Mouse (Mus musculus) skeletal muscle tissue, adult 2 months (tissue): ENCODE data around the gene Ndc80.
"Not testable (repeated sequence)": the region's sequence is repeated elsewhere in the genome, so short reads cannot be mapped to it uniquely, and the experiment has no call there.

Source experiments
- DNase-seq: peaks from one replicate; pipeline ENCODE4 v3.0.0-alpha.2; 2012; ENCODE audit warnings: low read depth, low spot score

Ndc80 gene

DNA sequence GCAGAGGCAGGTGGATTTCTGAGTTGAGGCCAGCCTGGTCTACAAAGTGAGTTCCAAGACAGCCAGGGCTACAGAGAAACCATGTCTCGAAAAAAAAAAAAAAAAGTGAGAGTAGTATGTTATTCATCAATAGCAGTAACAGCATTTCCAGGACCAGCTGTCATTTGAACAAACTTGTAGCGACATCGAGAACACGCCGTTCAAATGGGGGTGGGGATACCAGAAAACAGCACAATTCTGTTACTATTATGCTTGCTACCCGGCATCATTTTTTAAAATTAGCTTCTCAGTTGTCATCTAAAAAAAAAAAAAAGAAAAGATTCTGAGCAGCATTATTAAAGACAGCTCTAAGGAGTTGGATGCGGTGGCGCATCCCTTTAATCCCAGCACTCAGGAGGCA, 49.2 kb downstream of the Ndc80 start:
- no peak for DNase-seq

DNA sequence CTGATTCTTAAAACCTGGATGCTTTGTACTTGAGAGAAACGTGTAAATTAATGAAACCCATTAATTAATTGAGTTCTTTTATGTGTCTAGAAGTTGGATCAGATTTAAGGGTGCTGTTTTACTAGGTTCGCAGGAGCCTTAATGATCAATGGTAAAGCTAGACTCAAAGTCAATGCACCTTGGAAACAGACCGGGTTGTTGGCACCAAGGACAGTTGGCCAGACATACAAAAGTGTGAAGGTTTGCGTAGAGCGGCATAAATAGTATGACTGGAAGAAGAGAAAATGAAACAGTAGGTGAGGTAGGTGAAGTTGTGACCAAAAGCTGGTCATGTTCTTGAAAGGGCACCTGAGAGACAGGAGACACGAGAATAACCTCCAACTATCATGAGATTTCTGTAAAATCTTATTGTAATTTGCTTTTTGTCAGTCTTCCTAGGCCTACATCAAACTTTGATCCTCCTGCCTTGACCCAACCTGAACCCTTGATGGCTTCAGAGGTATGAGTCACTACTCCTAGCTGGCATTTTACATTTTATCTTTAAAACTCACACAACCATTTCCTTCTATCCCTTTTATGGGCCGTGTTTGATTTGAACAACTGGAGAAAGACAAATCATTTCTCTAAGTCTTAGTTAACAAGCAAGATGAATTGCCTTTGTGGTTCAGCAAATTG, 50.2 kb downstream of the Ndc80 start:
- DNase-seq, result no peak

DNA sequence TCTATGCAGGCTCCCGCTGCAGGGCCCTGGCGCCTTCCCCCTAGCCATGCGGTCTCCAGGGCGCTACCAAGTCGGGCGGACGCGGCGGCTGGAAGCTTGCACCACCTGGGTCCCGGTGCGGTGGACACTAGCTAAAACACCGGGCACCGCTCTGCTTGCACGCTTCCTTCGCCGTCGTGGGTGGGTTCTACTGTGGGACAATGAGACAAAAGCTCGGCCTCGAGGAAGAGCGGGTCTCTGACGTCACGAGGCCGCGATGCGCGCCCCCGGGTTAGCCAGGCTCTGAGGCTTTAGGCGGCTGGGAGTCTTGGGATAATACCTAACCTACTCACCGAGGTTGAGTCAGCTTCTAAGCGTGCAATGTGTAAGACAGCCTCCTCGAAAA, 51.0 kb downstream of the Ndc80 start:
- peak; percentile 33 for DNase-seq

DNA sequence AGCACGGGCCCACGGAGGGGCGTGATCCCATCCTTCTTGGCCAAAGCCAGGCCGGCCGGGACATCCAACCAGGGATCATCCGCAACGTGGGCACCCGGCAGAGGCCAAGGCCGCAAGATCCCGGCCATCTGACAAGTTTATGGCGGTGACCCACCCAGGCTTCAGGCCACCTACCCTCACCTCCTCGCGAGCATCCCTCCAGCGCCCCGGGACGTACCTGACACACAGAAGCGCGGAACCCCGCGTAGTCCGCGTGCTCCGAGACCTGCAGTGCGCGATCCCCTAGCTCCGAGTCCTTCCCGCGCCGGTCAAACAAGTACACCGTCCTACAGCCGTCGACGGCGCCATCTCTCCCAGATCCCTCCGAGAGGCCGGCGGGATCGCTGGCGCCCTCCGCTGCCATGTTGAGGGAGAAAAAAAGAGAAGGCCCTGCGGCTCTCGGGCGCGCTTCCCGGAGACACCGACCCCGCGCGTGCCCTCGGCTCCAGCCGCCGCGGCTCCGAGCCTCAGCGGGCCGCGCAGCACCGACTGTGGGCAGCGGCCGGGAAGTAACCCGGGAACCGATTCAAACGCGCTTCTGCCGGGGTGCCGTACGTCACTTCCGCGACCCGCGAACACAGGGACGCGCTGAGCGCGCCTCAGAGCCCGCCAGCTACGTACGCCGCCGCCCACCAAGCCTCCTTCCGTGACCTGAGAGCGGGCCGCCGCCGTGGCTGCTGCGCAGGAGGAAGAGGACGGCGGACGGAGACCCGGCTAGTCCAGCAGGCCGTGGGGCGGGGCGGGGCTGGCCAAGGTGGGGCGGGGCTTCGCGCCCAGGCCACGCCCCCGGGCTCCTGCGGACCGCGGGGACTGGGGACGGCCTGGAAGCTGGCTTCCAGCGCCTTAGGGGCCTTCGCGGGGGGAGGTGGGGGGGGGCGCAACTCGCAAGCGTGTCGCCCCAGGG, 51.6 kb downstream of the Ndc80 start, which contains the start of gene Smchd1:
Gene Smchd1 (minus strand): TSS at position 582 of the 943 bp plus-strand sequence.
- peak; percentile 91 for DNase-seq

DNA sequence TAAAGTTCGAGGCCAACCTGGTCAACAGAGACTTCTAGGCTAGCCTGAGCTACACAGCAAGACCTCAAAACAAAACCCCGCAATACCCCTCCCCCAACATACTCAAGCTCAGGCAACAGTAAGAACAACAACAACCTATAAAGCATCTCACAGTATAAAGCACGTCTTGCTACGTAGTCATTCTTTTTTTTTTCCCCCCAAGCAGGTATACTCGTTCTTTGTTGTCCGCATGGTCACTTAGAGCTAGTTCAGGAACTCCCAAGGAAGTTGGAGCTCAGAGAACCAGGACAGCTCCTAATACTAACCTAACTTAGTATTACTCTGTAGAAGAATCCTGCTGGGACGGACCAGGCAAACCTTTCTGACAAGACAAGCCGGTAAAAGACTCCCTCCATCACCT, 52.5 kb downstream of the Ndc80 start:
- DNase-seq, result no peak

DNA sequence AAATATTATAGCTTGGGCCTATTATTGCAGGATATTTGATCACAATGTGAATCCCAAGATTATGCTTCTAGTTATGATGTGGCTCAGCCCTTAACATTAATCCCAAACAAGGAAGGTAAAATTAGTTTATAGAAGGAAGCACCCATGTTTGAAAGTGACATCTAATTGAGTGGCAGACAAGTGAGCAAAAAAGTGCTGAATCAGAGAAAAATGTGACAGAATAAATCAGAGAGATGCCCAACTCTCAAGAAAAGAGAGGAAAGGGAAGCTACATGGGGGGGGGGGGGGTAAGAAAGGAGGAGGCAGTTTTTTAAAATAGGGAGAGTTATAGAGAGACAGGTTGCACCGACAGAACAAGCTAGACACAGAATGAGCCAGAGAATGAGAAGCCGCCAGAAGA, 55.4 kb downstream of the Ndc80 start:
- no peak for DNase-seq

DNA sequence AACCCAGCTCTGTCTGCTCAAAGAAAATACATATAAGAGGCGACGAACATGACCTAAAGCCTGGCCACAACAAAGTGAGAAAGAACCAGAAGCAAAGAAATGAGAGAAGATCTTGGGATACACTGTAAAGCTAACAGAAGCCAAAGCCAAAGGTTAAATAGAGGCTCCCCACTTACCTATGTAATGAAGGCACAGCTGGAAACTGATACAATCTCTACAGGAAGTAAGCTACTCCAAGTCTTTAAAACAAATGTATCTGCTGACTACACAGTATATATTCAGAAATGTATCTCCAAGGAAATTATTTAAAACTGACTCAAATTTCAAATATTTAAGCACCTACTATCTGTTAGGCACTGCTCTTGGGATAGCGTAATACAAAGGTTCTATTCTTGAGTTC, 66.3 kb downstream of the Ndc80 start:
- no peak for DNase-seq

DNA sequence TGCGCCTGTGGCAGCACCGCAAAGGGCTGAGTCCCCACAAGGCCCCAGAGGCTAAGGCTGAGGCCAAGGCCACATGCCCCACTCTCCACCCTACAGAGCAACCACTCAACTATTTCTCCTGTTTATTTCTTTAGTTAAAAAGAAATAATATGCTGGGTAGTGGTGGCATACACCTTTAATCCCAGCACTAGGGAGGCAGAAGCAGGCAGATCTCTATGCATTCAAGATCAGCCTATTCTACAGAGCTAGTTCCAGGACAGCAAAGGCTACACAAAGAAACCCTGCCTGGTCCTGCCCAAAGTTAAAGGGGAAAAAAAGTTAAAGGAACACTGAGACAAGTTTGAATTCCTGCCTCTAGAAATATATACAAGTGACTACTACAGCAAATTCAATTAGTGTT, 66.8 kb downstream of the Ndc80 start, which contains the start of gene Gm4707:
Gene Gm4707 (minus strand): TSS at position 101 of the 400 bp plus-strand sequence.
- DNase-seq, result no peak

DNA sequence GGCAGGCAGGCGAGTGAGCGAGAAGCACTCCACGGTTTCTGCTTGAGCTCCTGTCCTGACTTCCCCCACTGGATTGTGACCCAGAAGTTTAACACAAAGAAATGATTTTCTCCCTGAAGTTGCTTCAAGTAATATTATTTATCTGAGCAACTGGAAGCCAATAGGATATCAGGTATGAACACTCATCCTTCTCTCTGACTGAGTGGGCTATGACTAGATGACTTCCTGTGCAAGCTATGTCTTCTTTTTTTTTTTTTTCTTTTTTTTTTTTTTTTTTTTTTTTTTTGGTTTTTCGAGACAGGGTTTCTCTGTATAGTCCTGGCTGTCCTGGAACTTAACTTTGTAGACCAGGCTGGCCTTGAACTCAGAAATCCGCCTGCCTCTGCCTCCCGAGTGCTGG, 69.3 kb downstream of the Ndc80 start:
- not testable (repeated sequence) for DNase-seq
